Mouse (Mus musculus): ENCODE results near the gene Trappc4. TPM values are rescaled to one million over a fixed set of nuclear protein-coding genes. Genes with fewer than 3 reads are reported as not detected.
A peak's percentile ranks its signal among the peaks of the same experiment; 100 is the strongest.
"Not testable (repeated sequence)": the region's sequence is repeated elsewhere in the genome, so short reads cannot be mapped to it uniquely, and the experiment has no call there.

Gene Trappc4
- polyA plus RNA-seq, 1 experiment from 2014 or later, result 314 TPM

DNA sequence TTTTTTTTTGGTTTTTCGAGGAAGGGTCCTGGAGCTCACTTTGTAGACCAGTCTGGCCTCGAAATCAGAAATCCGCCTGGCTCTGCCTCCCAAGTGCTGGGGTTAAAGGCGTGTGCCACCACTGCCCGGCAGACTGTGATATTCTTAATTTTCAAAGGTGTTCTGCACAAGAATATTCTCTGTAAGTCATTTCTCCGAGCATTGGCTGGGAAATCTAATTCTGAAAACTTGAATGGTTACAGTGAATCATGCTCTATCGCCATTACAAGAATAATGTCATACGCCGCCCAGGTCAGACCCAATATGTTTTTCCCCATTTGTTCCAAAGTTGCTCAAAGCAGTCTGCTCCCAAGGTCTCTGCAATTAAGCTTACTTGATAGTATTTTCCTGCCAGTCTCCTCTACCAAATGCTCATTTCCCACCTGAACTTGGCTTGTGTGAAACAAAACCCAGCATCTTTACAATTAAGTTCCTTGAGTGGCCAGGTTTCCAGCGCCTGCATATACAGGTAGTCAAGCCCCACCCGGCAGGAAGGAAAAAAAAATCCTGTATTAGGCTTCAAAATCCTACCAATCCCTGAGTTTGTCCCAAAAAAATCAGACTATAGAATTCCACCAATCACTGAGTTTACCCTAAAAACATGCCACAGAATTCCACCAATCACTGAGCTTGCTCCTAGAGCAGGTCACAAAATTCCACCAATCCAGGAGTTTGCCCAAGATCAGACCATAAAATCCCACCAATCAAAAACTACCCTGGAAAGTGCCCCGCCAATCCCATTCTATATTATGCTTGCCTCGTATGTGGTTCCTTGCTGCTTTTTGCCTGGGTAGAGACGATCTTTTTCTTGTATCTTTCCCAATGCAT is 11.4 kb upstream of the Trappc4 start, which contains the start of gene Ccdc84:
Gene Ccdc84, minus strand, starts transcription at position 51 of the 867 bp plus-strand sequence.
- Histone ChIP-seq H3K9me3 (replicated peaks) (no peaks in the 10 kb centered on the region), H3K27me3 (no peaks in the 10 kb centered on the region), H3K4me3 (peak within 1 kb of the TSS; percentile 81), H3K27ac (peak within 1 kb of the TSS; percentile 72), H3K36me3 (ENCODE audit: poor library complexity, severe bottlenecking) (peaks cover 17% of the 10 kb centered on the region; the same call in 1 of the 2 replicates), H3K9ac (peak within 1 kb of the TSS; percentile 86), H3K4me1 (peaks cover 8% of the 10 kb centered on the region), H3K4me2 (peak within 1 kb of the TSS; percentile 85)
- ATAC-seq, result no peak
- 80% methylated on average over 14 of the region's 14 CpGs for WGBS

DNA sequence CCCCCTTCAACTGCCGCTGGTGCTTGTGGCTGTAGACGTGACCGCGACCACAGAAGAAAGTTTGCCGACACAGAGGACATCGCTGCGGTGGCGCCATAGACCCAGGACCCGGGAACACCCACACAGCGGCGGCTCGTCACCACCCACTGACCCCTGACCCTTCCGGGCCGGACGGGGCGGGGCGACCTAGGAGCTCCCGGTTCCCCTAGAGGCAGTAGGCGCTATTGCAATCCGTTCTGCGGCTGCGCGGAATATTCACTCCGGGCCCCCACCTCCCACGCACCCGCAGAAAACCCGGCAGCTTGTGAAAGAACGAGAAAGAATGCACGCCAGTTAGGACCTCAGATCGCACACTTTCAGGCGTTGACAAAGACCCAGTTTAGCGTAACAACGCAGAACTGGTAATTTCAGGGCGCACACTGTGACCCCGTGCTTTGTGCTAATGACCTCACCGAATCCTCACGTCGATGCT is 10.5 kb upstream of the Trappc4 start:
- H3K9me3 ChIP-seq (replicated peaks), result no peaks in the 10 kb centered on the region
- peak overlapping the region; percentile 72 for H3K27ac ChIP-seq
- peak; percentile 86 for ATAC-seq
- peaks cover 26% of the 10 kb centered on the region for H3K36me3 ChIP-seq (ENCODE audit: poor library complexity, severe bottlenecking)
- H3K4me3 ChIP-seq, result peak overlapping the region; percentile 81
- H3K4me2 ChIP-seq, result peak overlapping the region; percentile 85
- no peaks in the 10 kb centered on the region for H3K27me3 ChIP-seq
- H3K9ac ChIP-seq, result peak overlapping the region; percentile 86
- peaks cover 8% of the 10 kb centered on the region for H3K4me1 ChIP-seq
- under 1% methylated on average over 38 of the region's 38 CpGs for WGBS

DNA sequence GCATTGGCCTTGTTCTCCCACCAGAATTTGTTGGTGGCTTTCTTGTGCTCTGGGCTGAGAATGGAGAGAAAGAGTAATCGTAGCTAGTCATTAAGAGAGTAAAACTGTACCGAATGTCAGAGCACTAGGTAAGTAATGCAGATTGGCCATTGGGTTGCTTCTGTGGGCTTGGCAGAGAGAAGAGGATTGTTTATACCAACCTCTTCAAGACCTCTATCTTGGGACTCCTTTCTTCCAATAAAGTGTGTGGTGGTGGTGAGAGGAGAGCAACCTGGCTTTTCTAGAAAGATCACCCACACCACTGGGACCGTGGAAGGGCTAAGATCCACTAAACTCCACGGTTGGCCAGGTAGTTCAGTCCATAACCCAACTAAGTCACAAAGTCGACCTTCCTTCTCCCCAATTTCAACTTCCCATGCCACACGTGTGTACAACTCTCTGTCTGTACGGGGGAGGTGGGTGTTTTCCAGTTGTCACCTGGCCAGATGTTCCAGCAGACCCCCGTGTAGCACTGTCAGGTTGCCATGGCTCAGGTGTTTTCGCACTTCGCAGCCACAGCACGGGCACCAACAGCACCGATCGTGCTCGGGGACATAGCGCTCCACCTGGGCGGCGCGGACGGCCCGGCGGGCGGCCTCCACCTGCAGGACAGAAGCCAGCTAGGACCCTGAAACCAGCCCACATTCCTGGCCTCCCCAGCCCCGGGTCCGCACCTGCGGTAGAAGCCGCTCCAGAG is 9.9 kb upstream of the Trappc4 start:
- Histone ChIP-seq H3K4me2 (peak overlapping the region; percentile 85), H3K4me3 (peak overlapping the region; percentile 81), H3K36me3 (ENCODE audit: poor library complexity, severe bottlenecking) (peaks cover 32% of the 10 kb centered on the region), H3K27ac (peak overlapping the region; percentile 72; the same call in 1 of the 2 replicates), H3K9me3 (replicated peaks) (no peaks in the 10 kb centered on the region), H3K4me1 (peaks cover 8% of the 10 kb centered on the region), H3K27me3 (no peaks in the 10 kb centered on the region), H3K9ac (peak overlapping the region; percentile 86)
- WGBS, result 7% methylated on average over 25 of the region's 26 CpGs
- ATAC-seq, result peak; percentile 65

DNA sequence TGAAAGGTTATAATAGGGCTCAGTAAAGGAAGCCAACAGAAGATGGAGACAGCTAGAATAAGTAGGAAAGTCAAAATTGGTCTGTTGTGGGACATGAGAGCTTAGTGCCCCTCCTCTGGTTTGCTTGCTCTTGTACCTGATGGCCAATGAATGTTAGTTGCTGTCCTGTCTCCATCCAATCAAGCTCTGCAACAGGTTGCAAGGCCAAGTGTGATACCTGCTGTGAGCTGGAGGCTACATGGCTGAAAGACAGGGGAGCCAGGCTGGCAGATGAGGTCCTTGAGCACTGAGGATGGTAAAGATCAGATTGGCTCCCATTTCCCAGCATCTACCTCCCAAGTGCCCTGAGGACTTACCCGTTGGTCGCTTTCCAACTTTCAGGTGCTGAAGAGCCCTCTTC is 5.4 kb upstream of the Trappc4 start:
- Histone ChIP-seq H3K9me3 (replicated peaks) (no peaks in the 10 kb centered on the region), H3K9ac (no peak overlapping the region), H3K4me1 (peaks cover 22% of the 10 kb centered on the region), H3K4me2 (no peak overlapping the region), H3K4me3 (no peak overlapping the region), H3K27me3 (no peaks in the 10 kb centered on the region), H3K27ac (no peak overlapping the region), H3K36me3 (ENCODE audit: poor library complexity, severe bottlenecking) (peaks cover 68% of the 10 kb centered on the region)
- 87% methylated on average over 2 of the region's 2 CpGs for WGBS
- ATAC-seq, result no peak

DNA sequence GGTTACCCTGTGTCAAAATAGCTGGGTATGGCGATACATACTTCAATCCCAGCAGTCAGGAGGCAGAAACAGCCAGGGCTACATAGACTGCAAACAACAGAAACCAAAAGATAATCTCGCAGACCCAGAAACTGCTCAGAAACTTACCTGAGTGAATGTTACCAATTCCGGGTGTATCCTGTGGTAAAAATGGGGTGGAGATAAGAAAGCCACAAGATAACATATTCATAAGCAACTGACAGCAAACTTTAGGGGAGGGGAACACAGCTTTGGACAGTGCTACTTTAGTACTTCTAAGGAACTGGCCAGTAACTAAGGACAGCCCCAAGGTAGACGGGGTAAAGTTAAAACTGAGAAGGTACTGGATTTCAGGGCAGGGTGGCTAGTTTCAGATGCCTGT is 4.9 kb upstream of the Trappc4 start:
- peaks cover 68% of the 10 kb centered on the region for H3K36me3 ChIP-seq (ENCODE audit: poor library complexity, severe bottlenecking)
- no peaks in the 10 kb centered on the region for H3K9me3 ChIP-seq (replicated peaks)
- no peak overlapping the region for H3K9ac ChIP-seq
- no peak for ATAC-seq
- no peak overlapping the region for H3K27ac ChIP-seq
- peaks cover 18% of the 10 kb centered on the region for H3K4me1 ChIP-seq
- no peak overlapping the region for H3K4me3 ChIP-seq
- no peak overlapping the region for H3K4me2 ChIP-seq
- no peaks in the 10 kb centered on the region for H3K27me3 ChIP-seq
- 82% methylated on average over 4 of the region's 4 CpGs for WGBS

DNA sequence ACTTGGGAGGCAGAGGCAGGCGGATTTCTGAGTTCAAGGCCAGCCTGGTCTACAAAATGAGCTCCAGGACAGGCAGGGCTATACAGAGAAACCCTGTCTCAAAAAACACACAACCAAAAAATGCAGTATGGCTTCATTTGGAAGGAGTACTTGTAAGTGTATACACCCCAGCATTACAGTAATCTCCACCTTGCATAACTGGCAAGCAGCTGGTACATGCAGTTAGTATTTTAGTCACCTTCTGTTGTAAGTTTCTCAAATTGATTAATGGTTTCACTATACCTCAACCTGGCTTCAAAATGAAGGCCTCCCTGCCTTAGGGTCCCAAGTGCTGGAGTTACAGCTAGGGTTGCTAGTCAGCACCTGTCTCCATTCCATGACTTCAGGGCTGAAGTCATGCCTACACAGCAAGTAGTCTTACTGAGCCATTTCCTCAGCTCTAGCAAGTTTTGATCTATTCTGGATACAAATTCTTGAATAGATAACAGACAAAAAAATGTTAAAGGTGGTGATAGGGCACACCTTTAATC is 4.3 kb upstream of the Trappc4 start:
- 84% methylated on average over 1 of the region's 1 CpGs for WGBS
- H3K4me3 ChIP-seq, result no peak overlapping the region
- peaks cover 68% of the 10 kb centered on the region for H3K36me3 ChIP-seq (ENCODE audit: poor library complexity, severe bottlenecking)

DNA sequence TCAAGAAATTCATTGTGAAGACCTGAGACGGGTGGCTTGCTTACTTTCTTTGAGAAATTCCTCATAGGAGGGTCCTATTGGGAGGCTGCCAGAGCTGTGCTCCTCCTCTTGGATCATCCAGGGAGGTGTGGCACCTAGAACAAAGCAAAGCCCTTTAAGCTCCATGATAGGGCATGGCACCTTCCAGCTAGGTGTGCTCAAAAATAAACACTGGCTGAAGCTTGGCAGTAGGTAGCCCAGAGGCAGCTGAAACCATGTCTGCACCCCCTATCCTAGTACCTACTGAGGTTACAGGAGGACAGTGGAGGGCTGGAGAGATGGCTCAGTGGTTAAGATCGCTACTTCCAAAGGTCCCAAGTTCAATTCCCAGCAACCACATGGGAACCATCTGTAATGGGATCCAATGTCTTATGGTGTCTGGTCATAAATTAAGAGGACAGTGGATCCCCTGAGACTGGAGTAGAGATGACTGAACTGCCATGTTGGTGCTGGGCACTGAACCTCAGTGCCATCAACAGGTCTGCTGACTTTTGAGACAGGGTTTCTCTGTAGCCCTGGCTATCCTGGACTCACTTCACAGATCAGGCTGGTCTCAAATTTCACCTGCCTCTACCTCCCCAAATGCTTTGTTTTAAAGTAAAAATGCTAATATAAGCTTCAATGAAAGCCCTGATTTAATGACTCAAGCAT is 3.4 kb upstream of the Trappc4 start:
- Histone ChIP-seq H3K4me1 (peaks cover 21% of the 10 kb centered on the region), H3K27me3 (no peaks in the 10 kb centered on the region), H3K9ac (no peak overlapping the region), H3K27ac (no peak overlapping the region), H3K4me3 (no peak overlapping the region), H3K4me2 (no peak overlapping the region), H3K36me3 (ENCODE audit: poor library complexity, severe bottlenecking) (peaks cover 64% of the 10 kb centered on the region), H3K9me3 (replicated peaks) (no peaks in the 10 kb centered on the region)
- 82% methylated on average over 2 of the region's 2 CpGs for WGBS
- ATAC-seq, result no peak

More for the DNA sequence above, 4.3 kb upstream of the Trappc4 start:
- no peaks in the 10 kb centered on the region for H3K27me3 ChIP-seq
- no peak for ATAC-seq
- no peaks in the 10 kb centered on the region for H3K9me3 ChIP-seq (replicated peaks)
- H3K9ac ChIP-seq, result no peak overlapping the region
- H3K4me2 ChIP-seq, result no peak overlapping the region
- H3K4me1 ChIP-seq, result peaks cover 13% of the 10 kb centered on the region
- H3K27ac ChIP-seq, result no peak overlapping the region

DNA sequence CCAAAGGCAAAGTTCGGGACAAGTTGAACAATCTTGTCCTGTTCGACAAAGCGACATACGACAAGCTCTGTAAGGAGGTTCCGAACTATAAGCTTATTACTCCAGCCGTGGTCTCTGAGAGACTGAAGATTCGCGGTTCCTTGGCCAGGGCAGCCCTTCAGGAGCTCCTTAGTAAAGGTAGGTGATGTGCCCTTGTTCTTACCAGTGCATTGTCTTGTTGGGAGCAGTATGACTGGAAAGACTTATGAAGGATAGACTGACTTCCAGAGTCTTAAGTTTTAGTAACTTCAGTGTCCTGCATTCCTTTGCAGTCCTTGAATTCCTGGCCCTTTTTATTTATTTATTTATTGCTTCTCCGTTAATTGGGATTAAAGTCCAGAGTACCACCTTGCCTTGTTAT is 1.3 kb upstream of the Trappc4 start:
- not testable (repeated sequence) for H3K27me3 ChIP-seq; H3K27ac ChIP-seq; H3K9me3 ChIP-seq (replicated peaks); ATAC-seq
- Histone ChIP-seq H3K36me3 (ENCODE audit: poor library complexity, severe bottlenecking) (peaks cover 66% of the 10 kb centered on the region), H3K4me2 (peak overlapping the region; percentile 83), H3K9ac (peak overlapping the region; percentile 80; the same call in 1 of the 2 replicates), H3K4me1 (peaks cover 29% of the 10 kb centered on the region), H3K4me3 (peak overlapping the region; percentile 74)
- WGBS, result 86% methylated on average over 9 of the region's 9 CpGs

DNA sequence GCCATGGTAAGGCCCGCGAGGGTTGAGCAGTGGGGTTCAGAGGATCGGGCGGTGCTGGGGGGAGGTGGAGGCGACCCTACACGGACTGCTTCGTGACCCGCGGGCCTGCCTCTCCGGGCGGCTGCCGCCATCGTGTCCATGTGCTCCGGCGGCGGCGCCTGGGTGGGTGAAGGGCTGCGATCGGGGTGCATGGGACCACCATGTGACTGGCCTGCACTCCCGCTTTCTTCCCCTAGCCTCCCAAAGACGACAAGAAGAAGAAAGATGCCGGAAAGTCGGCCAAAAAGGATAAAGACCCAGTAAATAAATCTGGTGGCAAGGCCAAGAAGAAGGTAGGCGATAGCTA is 325 bp upstream of the Trappc4 start:
- no peak for ATAC-seq
- Histone ChIP-seq H3K9ac (peak overlapping the region; percentile 80), H3K36me3 (ENCODE audit: poor library complexity, severe bottlenecking) (peaks cover 66% of the 10 kb centered on the region), H3K4me1 (peaks cover 29% of the 10 kb centered on the region), H3K4me2 (peak overlapping the region; percentile 83), H3K4me3 (peak overlapping the region; percentile 74), H3K27ac (peak overlapping the region; percentile 95), H3K27me3 (no peaks in the 10 kb centered on the region), H3K9me3 (replicated peaks) (no peaks in the 10 kb centered on the region)
- under 1% methylated on average over 24 of the region's 24 CpGs for WGBS

DNA sequence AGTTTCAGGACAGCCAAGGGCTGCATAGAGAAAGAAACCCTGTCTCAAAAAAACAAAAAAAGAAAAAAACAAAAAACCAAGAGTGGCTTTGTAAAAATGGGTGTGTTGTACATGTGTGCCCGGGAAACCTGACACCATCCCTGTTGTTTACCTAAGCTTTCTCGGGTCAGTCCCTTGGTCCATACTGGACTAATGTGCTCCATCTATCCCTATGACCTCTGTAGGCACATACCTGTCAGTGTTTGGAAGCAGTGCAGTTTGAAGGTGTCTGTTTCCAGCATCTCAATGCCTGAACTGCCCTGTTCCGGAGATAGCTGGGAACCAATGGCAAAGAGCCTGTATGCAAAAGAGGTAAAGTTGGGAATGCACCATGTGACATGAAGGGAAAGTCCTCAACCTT is 2.4 kb downstream of the Trappc4 start:
- no peak overlapping the region for H3K9ac ChIP-seq
- H3K4me2 ChIP-seq, result no peak overlapping the region
- 81% methylated on average over 3 of the region's 3 CpGs for WGBS
- H3K27ac ChIP-seq, result no peak overlapping the region
- peaks cover 66% of the 10 kb centered on the region for H3K36me3 ChIP-seq (ENCODE audit: poor library complexity, severe bottlenecking)
- no peak overlapping the region for H3K4me3 ChIP-seq
- no peak for ATAC-seq
- no peaks in the 10 kb centered on the region for H3K27me3 ChIP-seq
- H3K4me1 ChIP-seq, result peaks cover 29% of the 10 kb centered on the region
- no peaks in the 10 kb centered on the region for H3K9me3 ChIP-seq (replicated peaks)

DNA sequence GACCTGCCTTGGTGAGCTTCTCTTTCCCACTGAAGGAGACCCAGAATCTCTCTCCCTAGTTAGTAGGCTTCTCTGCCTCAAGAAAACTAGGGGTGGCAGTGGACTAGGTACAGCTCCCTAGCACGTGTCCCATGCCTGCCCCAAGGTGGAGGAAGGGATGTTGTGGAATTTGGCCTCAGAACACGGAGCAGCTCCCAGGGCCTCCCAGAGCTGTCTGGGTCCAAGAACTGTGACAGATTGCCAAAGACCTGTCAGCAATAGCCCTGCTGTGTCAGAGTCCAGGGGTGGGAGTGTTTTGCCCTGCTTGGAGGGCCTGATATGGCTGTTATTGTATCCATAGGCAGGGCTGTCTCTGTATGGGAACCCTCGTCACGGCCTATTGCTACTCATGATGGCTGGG is 6.3 kb downstream of the Trappc4 start:
- Histone ChIP-seq H3K4me2 (no peak overlapping the region), H3K9ac (no peak overlapping the region), H3K4me3 (no peak overlapping the region), H3K9me3 (replicated peaks) (no peaks in the 10 kb centered on the region), H3K36me3 (ENCODE audit: poor library complexity, severe bottlenecking) (peaks cover 63% of the 10 kb centered on the region), H3K27ac (no peak overlapping the region), H3K27me3 (no peaks in the 10 kb centered on the region), H3K4me1 (peaks cover 28% of the 10 kb centered on the region)
- no peak for ATAC-seq
- WGBS, result 91% methylated on average over 4 of the region's 4 CpGs
